9 mouse cellular contexts compared by ENCODE assay signal in the genomic region with DNA sequence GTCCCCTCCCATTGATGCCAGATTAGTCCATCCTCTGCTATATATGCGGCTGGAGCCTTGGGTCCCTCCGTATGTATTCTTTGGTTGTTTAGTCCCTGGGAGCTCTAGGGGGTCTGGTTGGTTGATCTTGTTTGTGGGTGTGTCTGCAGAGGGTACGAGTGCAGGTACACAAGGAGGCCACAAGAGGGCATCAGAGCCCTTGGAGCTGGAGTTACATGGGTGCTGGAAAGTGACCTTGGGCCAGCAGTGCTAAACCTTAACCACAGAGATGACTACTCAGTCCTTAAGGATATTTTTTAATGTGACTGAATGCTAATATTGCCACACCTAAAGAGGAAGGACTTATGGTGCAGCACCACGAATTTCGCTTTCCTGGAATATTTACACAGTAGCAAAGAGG. TPM values are rescaled to one million over a fixed set of nuclear protein-coding genes. Genes with fewer than 3 reads are reported as not detected.
DNase-seq lines count a peak whose midpoint lies in the region; ATAC-seq and TF ChIP-seq lines count a peak whose summit lies in the region.
"Had no signal": no experiment of that assay in that cellular context is flagged by ENCODE, and none has a peak within 500 bp of the region (broad histone marks: within the 10 kb centered on the region; RNA-seq: fewer than 3 reads in every experiment).

No protein-coding gene starts in this region.

- no peaks in the 10 kb centered on the region for H3K4me1 ChIP-seq in cerebellum, adult 2 months (ENCODE audit: control insufficient read depth, insufficient read depth, low read length)
- no peaks in the 10 kb centered on the region for H3K4me1 ChIP-seq in kidney, embryonic 15.5 days
- H3K4me1 ChIP-seq: stomach, embryonic 15.5 days had no signal

- peaks cover 95% of the 10 kb centered on the region for H3K36me3 ChIP-seq in kidney, embryonic 15.5 days

- H3K4me3 ChIP-seq in cerebellum, adult 2 months (replicated peaks; ENCODE audit: insufficient read depth, low read depth, low read length) = no peak overlapping the region
- H3K4me3 ChIP-seq in kidney, embryonic 15.5 days (replicated peaks) = no peak overlapping the region
- H3K4me3 ChIP-seq: stomach, embryonic 15.5 days had no signal

- no peak for DNase-seq in cerebellum, adult 2 months
- DNase-seq in cerebellum, adult 9-11 months = no peak
- peak; percentile 34 for DNase-seq in thymus, postnatal 14 days
- DNase-seq in thymus, adult 18-20 months = no peak
- DNase-seq in thymus, postnatal 4 days = peak; percentile 43
- DNase-seq in spleen, adult 18-20 months = no peak
- DNase-seq in cerebellum, adult 11-12 months = no peak

- no peak for TF ChIP-seq POLR2A in cerebellum, adult 2 months (IDR thresholded peaks at IDR 0.05; ENCODE audit: borderline replicate concordance, insufficient read depth, low read length)

- WGBS in cerebellum, adult 2 months = 64% methylated on average over 5 of the region's 5 CpGs
- 65% methylated on average over 5 of the region's 5 CpGs for WGBS in kidney, embryonic 15.5 days

- H3K9me3 ChIP-seq in kidney, embryonic 15.5 days (replicated peaks) = no peaks in the 10 kb centered on the region
- H3K9me3 ChIP-seq: stomach, embryonic 15.5 days had no signal

- peak; percentile 45 for TF ChIP-seq CTCF in cerebellum, adult 2 months (IDR thresholded peaks at IDR 0.05; ENCODE audit: borderline replicate concordance, insufficient read depth, low read depth, low read length)

- ATAC-seq in kidney, embryonic 15.5 days (replicated peaks; ENCODE audit: low FRiP score) = 0 out of 2 replicates have a peak, but pooled peaks have one; percentile 12

- H3K4me2 ChIP-seq in kidney, embryonic 15.5 days = no peak overlapping the region
- H3K4me2 ChIP-seq: stomach, embryonic 15.5 days had no signal

- no peaks in the 10 kb centered on the region for H3K27me3 ChIP-seq in cerebellum, adult 2 months (ENCODE audit: control insufficient read depth, insufficient read depth, low read length)
- H3K27me3 ChIP-seq in kidney, embryonic 15.5 days = no peaks in the 10 kb centered on the region
- H3K27me3 ChIP-seq: stomach, embryonic 15.5 days had no signal

- no peak overlapping the region for H3K9ac ChIP-seq in kidney, embryonic 15.5 days
- H3K9ac ChIP-seq: stomach, embryonic 15.5 days had no signal

- H3K27ac ChIP-seq in cerebellum, adult 2 months (ENCODE audit: insufficient read depth, low read length) = no peak overlapping the region
- no peak overlapping the region for H3K27ac ChIP-seq in kidney, embryonic 15.5 days
- H3K27ac ChIP-seq: stomach, embryonic 15.5 days had no signal

RNA-seq across cellular contexts. Expression of a gene that starts 47.8 kb away (rescaled TPM):
- 0.62 and 1.1 TPM in 2 replicates for polyA plus RNA-seq in cerebellum, adult 2 months (2012; rRNA removed)
- 24.2 and 26.5 TPM in 2 replicates for polyA plus RNA-seq in kidney, embryonic 15.5 days (2015; fragmentation: Nextera tagmentation; extraction: Ambion mirVana)

Comparison
In these comparisons a context has a peak if more than half of its experiments do, and no peak if none do; other contexts are left out.
1. DNase-seq: peak in thymus, postnatal 14 days (single experiment) and thymus, postnatal 4 days (single experiment); none in cerebellum, adult 2 months (0 of 2), cerebellum, adult 9-11 months (single experiment), thymus, adult 18-20 months (0 of 2), spleen, adult 18-20 months (0 of 2) and cerebellum, adult 11-12 months (single experiment).
2. RNA of a gene that starts 47.8 kb away (polyA plus RNA-seq): 24.2 to 26.5 TPM in kidney, embryonic 15.5 days; 0.62 to 1.1 TPM in cerebellum, adult 2 months; every median in the first group is over 10 times any median in the second.